Mouse (Mus musculus) ES-Bruce4 (cell line): ENCODE results near the gene Gm17349. TPM values are rescaled to one million over a fixed set of nuclear protein-coding genes. Genes with fewer than 3 reads are reported as not detected.

Experiments used
- H3K27ac ChIP-seq: 2 replicates; pipeline ENCODE4 v1.5.1; 2012; ENCODE audit warnings: low read length, inconsistent platforms; ENCODE audit not compliant: insufficient read depth
- H3K27me3 ChIP-seq: 2 replicates; pipeline ENCODE4 v1.6.1; 2012; ENCODE audit warnings: mild to moderate bottlenecking, low read length, inconsistent platforms; ENCODE audit not compliant: control insufficient read depth, poor library complexity, insufficient read depth, severe bottlenecking
- H3K36me3 ChIP-seq: 2 replicates; pipeline ENCODE4 v1.6.1; 2012; ENCODE audit warnings: inconsistent platforms, mild to moderate bottlenecking, low read length, moderate library complexity; ENCODE audit not compliant: control insufficient read depth, poor library complexity, insufficient read depth, severe bottlenecking
- H3K4me1 ChIP-seq: one replicate; pipeline ENCODE4 v1.8.1; 2011; ENCODE audit warnings: low read length; ENCODE audit not compliant: control insufficient read depth, insufficient read depth
- H3K4me3 ChIP-seq: 2 replicates; pipeline ENCODE4 v1.5.1; 2011; ENCODE audit warnings: low read depth, mild to moderate bottlenecking, low read length
- H3K9ac ChIP-seq: 2 replicates; pipeline ENCODE4 v1.6.1; 2012; ENCODE audit warnings: low read depth, mild to moderate bottlenecking, inconsistent platforms; ENCODE audit not compliant: poor library complexity, severe bottlenecking
- H3K9me3 ChIP-seq: replicated peaks from 2 replicates; pipeline ENCODE4 v1.6.1; 2012; ENCODE audit warnings: mild to moderate bottlenecking, low read length, inconsistent platforms; ENCODE audit not compliant: control insufficient read depth, poor library complexity, insufficient read depth, severe bottlenecking
- CTCF ChIP-seq: IDR thresholded peaks from one replicate; pipeline ENCODE4 v1.8.1; 2011; ENCODE audit warnings: low read depth, low read length
- EP300 ChIP-seq: IDR thresholded peaks from 2 replicates; pipeline ENCODE4 v1.6.1; 2011; ENCODE audit warnings: low read depth, low read length; ENCODE audit not compliant: insufficient read depth
- POLR2A ChIP-seq: IDR thresholded peaks from one replicate; pipeline ENCODE4 v1.8.1; 2011; ENCODE audit warnings: low read length; ENCODE audit not compliant: insufficient read depth
- polyA plus RNA-seq: library from polyadenylated mRNA; stranded (reverse); fragments of >200 nt; gene quantifications from 2 replicates; pipeline ENCODE4 v1.2.4, GENCODE M21; 2011; ENCODE audit warnings: low read depth; ENCODE audit not compliant: missing spikeins, insufficient read depth, insufficient read length

The Gm17349 gene
- polyA plus RNA-seq, 1 experiment = not detected

DNA sequence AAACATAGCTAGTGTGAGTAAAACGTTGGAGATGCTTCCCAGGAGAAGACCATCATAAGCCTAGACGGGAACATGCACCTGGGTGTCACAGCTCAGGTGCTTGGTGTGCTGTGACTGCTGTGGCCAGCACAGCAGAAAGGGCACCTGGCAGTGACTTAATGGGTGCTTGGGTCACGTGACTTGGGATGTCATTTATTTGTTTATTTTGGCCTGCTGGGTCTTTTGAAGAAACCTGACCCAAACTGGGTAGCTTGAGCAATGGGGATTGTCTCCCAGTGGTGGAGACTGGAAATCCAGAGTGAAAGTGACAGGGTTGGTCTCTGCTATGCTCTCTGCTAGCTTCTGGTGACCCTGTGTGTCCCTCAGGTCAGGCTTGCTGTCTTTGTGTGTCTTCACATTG lies 6.2 kb upstream of the Gm17349 start:
- Histone ChIP-seq H3K36me3 (peaks cover 38% of the 10 kb centered on the region), H3K27ac (peak overlapping the region; percentile 11; the same call in 1 of the 2 replicates), H3K4me3 (no peak overlapping the region), H3K9ac (no peak overlapping the region), H3K27me3 (no peaks in the 10 kb centered on the region), H3K9me3 (no peaks in the 10 kb centered on the region), H3K4me1 (peaks cover 10% of the 10 kb centered on the region)
- TF ChIP-seq POLR2A (no peak), EP300 (no peak), CTCF (no peak)

DNA sequence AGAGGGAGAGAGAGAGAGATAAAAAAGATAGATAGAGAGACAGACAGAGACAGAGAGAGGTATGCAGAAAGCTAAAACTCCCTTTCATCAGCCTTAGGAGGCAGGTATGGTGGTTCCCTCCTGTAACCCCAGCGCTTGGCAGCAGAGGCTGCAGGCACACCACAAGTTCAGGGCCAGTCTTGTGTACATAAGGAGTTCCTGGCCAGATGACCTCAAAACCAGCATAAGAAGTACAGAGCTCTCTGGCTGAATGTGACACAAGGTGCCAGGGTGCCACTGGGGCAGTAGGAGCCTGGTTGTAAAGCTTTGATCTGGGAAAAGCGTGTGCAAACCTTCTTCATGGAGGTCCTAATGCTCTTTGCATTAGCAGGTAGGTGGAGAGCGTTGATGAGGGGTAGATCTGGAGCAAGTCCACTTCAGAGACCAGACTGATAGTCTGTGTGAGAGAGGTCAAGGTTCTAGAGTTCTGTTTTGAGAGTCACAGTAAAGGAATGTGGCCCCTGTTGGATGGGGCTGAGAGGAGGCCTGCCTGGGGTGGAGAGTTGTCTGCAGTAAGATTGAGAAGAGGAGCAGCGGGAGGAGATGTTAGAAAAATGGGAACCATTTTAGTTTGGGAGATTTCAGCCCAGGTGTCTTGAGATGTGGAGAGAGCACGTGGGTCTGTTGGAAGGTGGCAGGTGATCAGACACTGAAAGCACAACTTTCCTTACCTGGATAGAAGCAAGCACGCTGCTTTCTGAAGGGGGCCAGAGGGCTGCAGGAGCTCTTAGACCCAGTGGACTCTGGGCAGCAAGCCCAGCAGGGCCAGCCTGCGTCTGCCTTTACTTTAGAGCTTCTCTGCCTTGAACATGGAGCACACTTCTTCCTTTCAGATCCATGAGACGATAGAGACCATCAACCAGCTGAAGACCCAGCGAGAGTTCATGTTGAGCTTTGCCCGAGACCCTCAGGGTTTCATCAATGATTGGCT lies 5.2 kb upstream of the Gm17349 start:
- Histone ChIP-seq H3K27me3 (no peaks in the 10 kb centered on the region), H3K4me3 (no peak overlapping the region), H3K9me3 (no peaks in the 10 kb centered on the region), H3K27ac (no peak overlapping the region), H3K9ac (no peak overlapping the region), H3K36me3 (peaks cover 43% of the 10 kb centered on the region), H3K4me1 (peaks cover 10% of the 10 kb centered on the region)
- TF ChIP-seq EP300 (no peak), CTCF (no peak), POLR2A (no peak)

DNA sequence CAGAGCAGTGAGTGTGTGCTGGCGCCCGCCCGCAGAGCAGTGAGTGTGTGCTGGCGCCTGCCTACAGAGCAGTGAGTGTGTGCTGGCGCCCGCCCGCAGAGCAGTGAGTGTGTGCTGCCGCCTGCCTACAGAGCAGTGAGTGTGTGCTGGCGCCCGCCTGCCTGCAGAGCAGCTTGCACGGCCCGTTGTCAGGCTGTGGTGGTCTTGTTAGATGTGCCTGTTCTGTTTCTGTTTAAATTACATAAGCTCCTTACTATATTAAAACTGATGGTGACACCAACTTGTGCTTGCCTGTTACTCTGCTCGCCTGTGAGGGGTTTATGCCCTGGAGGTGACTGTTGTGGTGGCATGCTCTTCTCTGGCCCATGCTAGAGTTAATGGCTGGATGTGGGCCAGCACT lies 2.9 kb upstream of the Gm17349 start:
- TF ChIP-seq CTCF = no peak
- no peak for TF ChIP-seq EP300
- no peak for TF ChIP-seq POLR2A
- H3K36me3 ChIP-seq = peaks cover 43% of the 10 kb centered on the region
- H3K9ac ChIP-seq = peak overlapping the region; percentile 28; the same call in 1 of the 2 replicates
- H3K4me1 ChIP-seq = peaks cover 1% of the 10 kb centered on the region
- no peak overlapping the region for H3K27ac ChIP-seq
- H3K27me3 ChIP-seq = no peaks in the 10 kb centered on the region
- H3K9me3 ChIP-seq = no peaks in the 10 kb centered on the region
- H3K4me3 ChIP-seq = no peak overlapping the region; the same call in 1 of the 2 replicates

DNA sequence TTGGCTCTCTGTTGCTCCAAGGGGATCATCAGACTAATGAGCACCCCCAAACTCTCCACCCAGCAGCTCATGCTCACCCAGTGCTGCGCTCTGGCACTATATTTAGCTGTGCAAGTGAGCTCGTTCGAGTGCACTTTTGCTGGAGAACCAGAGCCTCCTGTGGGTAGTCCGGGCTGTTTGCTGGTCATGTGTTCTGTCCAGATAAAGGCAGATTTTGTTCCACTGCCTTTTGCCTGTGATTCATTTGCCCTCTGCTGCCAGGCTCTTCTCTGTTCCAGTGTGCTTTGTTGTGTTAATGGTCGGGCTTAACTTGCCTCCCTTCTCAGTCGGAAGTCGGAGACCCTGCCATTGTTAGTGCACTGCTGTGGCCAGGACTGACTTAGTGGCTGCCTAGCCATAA lies 409 bp downstream of the Gm17349 start:
- Histone ChIP-seq H3K9ac (peak overlapping the region; percentile 93), H3K9me3 (no peaks in the 10 kb centered on the region), H3K36me3 (peaks cover 27% of the 10 kb centered on the region), H3K4me3 (peak overlapping the region; percentile 53), H3K27me3 (no peaks in the 10 kb centered on the region), H3K27ac (peak overlapping the region; percentile 89), H3K4me1 (peaks cover 5% of the 10 kb centered on the region)
- TF ChIP-seq EP300 (peak; percentile 67; the same call in 1 of the 2 replicates), POLR2A (no peak), CTCF (no peak)

DNA sequence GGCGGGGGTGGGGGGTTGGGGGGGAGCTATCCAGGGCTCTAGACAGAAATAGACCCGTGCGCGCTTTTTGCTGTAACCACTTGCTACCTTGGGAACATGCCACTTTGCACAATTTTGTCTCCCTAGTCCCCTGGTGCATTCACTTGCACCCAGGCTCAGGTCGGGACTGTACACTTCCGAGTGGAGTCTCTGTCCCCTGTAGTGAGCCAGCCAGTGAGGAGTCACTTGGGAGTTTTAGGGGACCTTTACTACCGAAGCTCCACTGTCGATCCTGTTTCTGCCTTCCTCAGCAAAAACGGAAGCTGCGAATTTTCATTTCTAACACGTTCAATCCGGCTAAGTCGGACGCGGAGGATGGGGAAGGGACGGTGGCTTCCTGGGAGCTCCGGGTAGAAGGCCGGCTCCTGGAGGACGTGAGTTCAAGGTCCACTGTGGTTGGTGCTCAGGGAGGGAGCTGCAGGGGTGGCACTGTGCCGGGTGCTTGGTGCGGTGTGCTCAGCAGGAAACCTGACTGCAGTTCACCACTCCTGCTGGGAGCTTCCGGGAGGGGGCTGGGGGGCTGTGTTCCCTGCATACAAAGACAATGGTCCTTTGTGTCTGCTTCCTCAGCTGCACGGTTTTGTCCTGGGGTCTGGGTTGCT lies 1.1 kb downstream of the Gm17349 start:
- H3K27ac ChIP-seq = peak overlapping the region; percentile 89
- peak overlapping the region; percentile 53 for H3K4me3 ChIP-seq
- H3K9me3 ChIP-seq = no peaks in the 10 kb centered on the region
- H3K36me3 ChIP-seq = peaks cover 19% of the 10 kb centered on the region
- peak overlapping the region; percentile 93 for H3K9ac ChIP-seq
- H3K27me3 ChIP-seq = no peaks in the 10 kb centered on the region
- TF ChIP-seq CTCF (no peak), EP300 (peak; percentile 96), POLR2A (no peak)
- peaks cover 6% of the 10 kb centered on the region for H3K4me1 ChIP-seq

DNA sequence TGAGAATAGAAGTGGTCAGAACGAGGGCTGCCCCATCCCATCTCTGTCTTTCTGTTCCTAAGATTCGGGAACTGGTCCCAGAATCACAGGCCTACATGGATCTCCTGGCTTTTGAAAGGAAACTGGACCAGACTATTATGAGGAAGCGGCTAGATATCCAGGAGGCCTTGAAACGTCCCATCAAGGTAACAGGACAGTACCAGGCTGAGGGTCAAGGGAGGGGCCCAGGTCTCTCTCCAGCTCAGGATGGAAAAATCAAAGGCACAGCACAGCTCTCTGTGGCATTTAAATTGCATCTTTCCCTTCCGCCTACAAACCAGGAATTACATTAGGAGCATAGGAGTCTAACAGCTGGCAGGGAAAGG lies 1.6 kb downstream of the Gm17349 start:
- H3K36me3 ChIP-seq = peaks cover 14% of the 10 kb centered on the region
- peaks cover 8% of the 10 kb centered on the region for H3K4me1 ChIP-seq
- H3K27ac ChIP-seq = peak overlapping the region; percentile 77
- TF ChIP-seq CTCF (no peak), POLR2A (no peak), EP300 (no peak)
- H3K9me3 ChIP-seq = no peaks in the 10 kb centered on the region
- H3K4me3 ChIP-seq = no peak overlapping the region
- H3K9ac ChIP-seq = peak overlapping the region; percentile 93
- H3K27me3 ChIP-seq = no peaks in the 10 kb centered on the region
